Mouse (Mus musculus) midbrain, embryonic 11.5 days (tissue): ENCODE data around the gene Pcare. TPM values are rescaled to one million over a fixed set of nuclear protein-coding genes. Genes with fewer than 3 reads are reported as not detected.

Experiments used
- ATAC-seq: fragments of 200-750 bp; cut with Nextera tagmentation; 2 replicates; pipeline ENCODE4 v1.8.0; 2017; ENCODE audit warnings: moderate TSS enrichment, moderate library complexity; ENCODE audit not compliant: low FRiP score
- DNase-seq: peaks from one replicate; pipeline ENCODE4 v3.0.0; 2015; ENCODE audit warnings: low spot score; ENCODE audit errors: missing footprints
- H3K27ac ChIP-seq: fragments of 300-500 bp; sonication (generic); 2 replicates; pipeline ENCODE4 v1.5.1; 2014; ENCODE audit warnings: low read depth, low read length
- H3K27me3 ChIP-seq: fragments of 300-500 bp; sonication (generic); 2 replicates; pipeline ENCODE4 v1.6.1; 2014; ENCODE audit warnings: mild to moderate bottlenecking, low read length, moderate library complexity, mixed read lengths; ENCODE audit not compliant: control insufficient read depth, insufficient read depth
- H3K36me3 ChIP-seq: fragments of 300-500 bp; sonication (generic); 2 replicates; pipeline ENCODE4 v1.6.1; 2014; ENCODE audit warnings: mild to moderate bottlenecking, low read length, moderate library complexity, mixed read lengths; ENCODE audit not compliant: control insufficient read depth, insufficient read depth
- H3K4me1 ChIP-seq: fragments of 300-500 bp; sonication (generic); 2 replicates; pipeline ENCODE4 v1.6.1; 2014; ENCODE audit warnings: low read length; ENCODE audit not compliant: control insufficient read depth, insufficient read depth
- H3K4me2 ChIP-seq: fragments of 300-500 bp; sonication (generic); 2 replicates; pipeline ENCODE4 v1.6.1; 2014; ENCODE audit warnings: mild to moderate bottlenecking, moderate library complexity
- H3K4me3 ChIP-seq: fragments of 300-500 bp; sonication (generic); 2 replicates; pipeline ENCODE4 v1.5.1; 2014; ENCODE audit warnings: low read depth, low read length
- H3K9ac ChIP-seq: fragments of 300-500 bp; sonication (generic); 2 replicates; pipeline ENCODE4 v1.6.1; 2014; ENCODE audit warnings: low read length
- H3K9me3 ChIP-seq: fragments of 300-500 bp; sonication (generic); 2 replicates; pipeline ENCODE4 v1.6.1; 2016; ENCODE audit warnings: low read length; ENCODE audit not compliant: control insufficient read depth
- whole genome bisulfite sequencing: fragments of 180-500 bp; shearing (Covaris S2); extraction: QIAGEN DNeasy Blood & Tissue Kit; methylation state at CpG from one replicate; pipeline ENCODE4 v1.1.7; 2014; 5-methylcytosine and 5-hydroxymethylcytosine counted together
- polyA plus RNA-seq: library from polyadenylated mRNA; unstranded; fragments of >200 nt; fragmentation: Nextera tagmentation; extraction: Ambion mirVana; gene quantifications from 2 replicates; pipeline ENCODE4 v1.2.1, GENCODE M21; 2014

Gene Pcare
- not detected in 2 replicates for polyA plus RNA-seq

- H3K9ac ChIP-seq: no peak within 1 kb of the TSS
- ATAC-seq (no peak), DNase-seq (no peak)
- H3K4me1 ChIP-seq: no peaks in the 10 kb centered on the region
- no peak within 1 kb of the TSS for H3K4me3 ChIP-seq
- no peaks in the 10 kb centered on the region for H3K27me3 ChIP-seq
- H3K36me3 ChIP-seq: no peaks in the 10 kb centered on the region
- 69% methylated on average over 10 of the region's 10 CpGs for WGBS
- H3K27ac ChIP-seq: no peak within 1 kb of the TSS
- no peak within 1 kb of the TSS for H3K4me2 ChIP-seq
- H3K9me3 ChIP-seq: no peaks in the 10 kb centered on the region
These were observed at the start of gene Pcare for GRCm38 (mm10) chr17:71752831-71753230. TSS of gene Pcare (minus strand) at chr17:71752894.

GRCm38 (mm10) chr17:71795521-71796205 lies 43.0 kb upstream of the Pcare start:
- 83% methylated on average over 15 of the region's 15 CpGs for WGBS
- no peak for DNase-seq
- H3K9me3 ChIP-seq: no peaks in the 10 kb centered on the region
- H3K9ac ChIP-seq: no peak overlapping the region
- ATAC-seq: no peak
- H3K27me3 ChIP-seq: no peaks in the 10 kb centered on the region
- no peaks in the 10 kb centered on the region for H3K4me1 ChIP-seq
- peaks cover 2% of the 10 kb centered on the region for H3K36me3 ChIP-seq
- no peak overlapping the region for H3K27ac ChIP-seq
- H3K4me2 ChIP-seq: no peak overlapping the region
- H3K4me3 ChIP-seq: no peak overlapping the region

GRCm38 (mm10) chr17:71791622-71792021 lies 38.9 kb upstream of the Pcare start:
- Histone ChIP-seq H3K4me1 (no peaks in the 10 kb centered on the region), H3K36me3 (peaks cover 2% of the 10 kb centered on the region), H3K4me2 (no peak overlapping the region), H3K9ac (no peak overlapping the region), H3K4me3 (no peak overlapping the region), H3K27ac (no peak overlapping the region), H3K27me3 (no peaks in the 10 kb centered on the region), H3K9me3 (no peaks in the 10 kb centered on the region)
- no peak for DNase-seq
- 96% methylated on average over 4 of the region's 4 CpGs for WGBS
- no peak for ATAC-seq

GRCm38 (mm10) chr17:71791109-71791508 lies 38.4 kb upstream of the Pcare start:
- no peak for ATAC-seq
- no peaks in the 10 kb centered on the region for H3K4me1 ChIP-seq
- H3K4me3 ChIP-seq: no peak overlapping the region
- 91% methylated on average over 4 of the region's 4 CpGs for WGBS
- no peak overlapping the region for H3K4me2 ChIP-seq
- DNase-seq: no peak
- no peak overlapping the region for H3K9ac ChIP-seq
- H3K27me3 ChIP-seq: no peaks in the 10 kb centered on the region
- no peak overlapping the region for H3K27ac ChIP-seq
- peaks cover 2% of the 10 kb centered on the region for H3K36me3 ChIP-seq
- no peaks in the 10 kb centered on the region for H3K9me3 ChIP-seq

- Histone ChIP-seq H3K4me1 (peaks cover 3% of the 10 kb centered on the region; the same call in 1 of the 2 replicates), H3K4me3 (no peak overlapping the region), H3K9ac (no peak overlapping the region), H3K27me3 (no peaks in the 10 kb centered on the region; the same call in 1 of the 2 replicates), H3K4me2 (no peak overlapping the region), H3K36me3 (no peaks in the 10 kb centered on the region), H3K9me3 (no peaks in the 10 kb centered on the region), H3K27ac (no peak overlapping the region)
- ATAC-seq: no peak
- DNase-seq: no peak
These were observed 33.8 kb upstream of the Pcare start for GRCm38 (mm10) chr17:71786456-71786855.

GRCm38 (mm10) chr17:71783366-71783735 lies 30.7 kb upstream of the Pcare start:
- WGBS: 9% methylated on average over 10 of the region's 10 CpGs
- H3K27ac ChIP-seq: no peak overlapping the region
- ATAC-seq: peak; percentile 14; the same call in 1 of the 2 replicates
- H3K4me2 ChIP-seq: peak overlapping the region; percentile 80
- no peaks in the 10 kb centered on the region; the same call in 1 of the 2 replicates for H3K27me3 ChIP-seq
- H3K9ac ChIP-seq: peak overlapping the region; percentile 92
- peak overlapping the region; percentile 82 for H3K4me3 ChIP-seq
- no peak for DNase-seq
- no peaks in the 10 kb centered on the region for H3K36me3 ChIP-seq
- H3K4me1 ChIP-seq: peaks cover 3% of the 10 kb centered on the region; the same call in 1 of the 2 replicates
- H3K9me3 ChIP-seq: no peaks in the 10 kb centered on the region

GRCm38 (mm10) chr17:71782699-71783365 lies 30.1 kb upstream of the Pcare start:
- H3K27ac ChIP-seq: no peak overlapping the region
- no peaks in the 10 kb centered on the region for H3K36me3 ChIP-seq
- no peaks in the 10 kb centered on the region; the same call in 1 of the 2 replicates for H3K27me3 ChIP-seq
- no peaks in the 10 kb centered on the region for H3K9me3 ChIP-seq
- H3K9ac ChIP-seq: peak overlapping the region; percentile 92
- ATAC-seq: peak; percentile 84
- peak overlapping the region; percentile 80 for H3K4me2 ChIP-seq
- H3K4me1 ChIP-seq: peaks cover 3% of the 10 kb centered on the region; the same call in 1 of the 2 replicates
- WGBS: under 1% methylated on average over 47 of the region's 59 CpGs
- DNase-seq: peak; percentile 96
- H3K4me3 ChIP-seq: peak overlapping the region; percentile 82

- peak; percentile 90 for ATAC-seq
- Histone ChIP-seq H3K4me2 (peak overlapping the region; percentile 80), H3K36me3 (no peaks in the 10 kb centered on the region), H3K4me1 (peaks cover 3% of the 10 kb centered on the region; the same call in 1 of the 2 replicates), H3K27ac (no peak overlapping the region), H3K9me3 (no peaks in the 10 kb centered on the region), H3K27me3 (no peaks in the 10 kb centered on the region; the same call in 1 of the 2 replicates), H3K9ac (peak overlapping the region; percentile 92), H3K4me3 (peak overlapping the region; percentile 82)
- WGBS: under 1% methylated on average over 20 of the region's 29 CpGs
- DNase-seq: peak; percentile 91
These were observed 29.6 kb upstream of the Pcare start for GRCm38 (mm10) chr17:71782242-71782698.

GRCm38 (mm10) chr17:71780945-71781344 lies 28.3 kb upstream of the Pcare start:
- 90% methylated on average over 4 of the region's 4 CpGs for whole genome bisulfite sequencing
- no peak overlapping the region for H3K9ac ChIP-seq
- H3K27me3 ChIP-seq: no peaks in the 10 kb centered on the region; the same call in 1 of the 2 replicates
- H3K4me3 ChIP-seq: no peak overlapping the region
- peaks cover 3% of the 10 kb centered on the region; the same call in 1 of the 2 replicates for H3K4me1 ChIP-seq
- DNase-seq (no peak), ATAC-seq (no peak)
- H3K27ac ChIP-seq: no peak overlapping the region
- no peak overlapping the region for H3K4me2 ChIP-seq
- H3K9me3 ChIP-seq: no peaks in the 10 kb centered on the region
- no peaks in the 10 kb centered on the region for H3K36me3 ChIP-seq
